Mouse (Mus musculus) embryonic fibroblast, embryonic 13.5 days (primary cell): ENCODE data around the gene Nes. TPM values are rescaled to one million over a fixed set of nuclear protein-coding genes. Genes with fewer than 3 reads are reported as not detected.
A peak's percentile ranks its signal among the peaks of the same experiment; 100 is the strongest.

ENCODE experiments used
- H3K27ac ChIP-seq: 2 replicates; pipeline ENCODE4 v1.5.1; 2012; ENCODE audit warnings: low read length, control low read depth, inconsistent platforms; ENCODE audit not compliant: insufficient read depth
- H3K4me1 ChIP-seq: 2 replicates; pipeline ENCODE4 v1.6.1; 2011; ENCODE audit warnings: low read length; ENCODE audit not compliant: control insufficient read depth, insufficient read depth
- H3K4me3 ChIP-seq: 2 replicates; pipeline ENCODE4 v1.5.1; 2011; ENCODE audit warnings: mild to moderate bottlenecking, control low read depth, low read length; ENCODE audit not compliant: insufficient read depth
- CTCF ChIP-seq: IDR thresholded peaks from 2 replicates; pipeline ENCODE4 v1.5.1; 2011; ENCODE audit warnings: mild to moderate bottlenecking, control low read depth, low read length, moderate library complexity, borderline replicate concordance; ENCODE audit not compliant: insufficient read depth
- POLR2A ChIP-seq: IDR thresholded peaks from 2 replicates; pipeline ENCODE4 v1.6.1; 2011; ENCODE audit warnings: low read depth, mild to moderate bottlenecking, control low read depth, low read length, moderate library complexity
- polyA plus RNA-seq: library from polyadenylated mRNA; stranded (reverse); fragments of >200 nt; gene quantifications from 2 replicates; pipeline ENCODE4 v1.2.4, GENCODE M21; 2011; ENCODE audit warnings: low read depth; ENCODE audit not compliant: missing spikeins, insufficient read length

Nes gene
- polyA plus RNA-seq, 1 experiment: 25.7 TPM

DNA sequence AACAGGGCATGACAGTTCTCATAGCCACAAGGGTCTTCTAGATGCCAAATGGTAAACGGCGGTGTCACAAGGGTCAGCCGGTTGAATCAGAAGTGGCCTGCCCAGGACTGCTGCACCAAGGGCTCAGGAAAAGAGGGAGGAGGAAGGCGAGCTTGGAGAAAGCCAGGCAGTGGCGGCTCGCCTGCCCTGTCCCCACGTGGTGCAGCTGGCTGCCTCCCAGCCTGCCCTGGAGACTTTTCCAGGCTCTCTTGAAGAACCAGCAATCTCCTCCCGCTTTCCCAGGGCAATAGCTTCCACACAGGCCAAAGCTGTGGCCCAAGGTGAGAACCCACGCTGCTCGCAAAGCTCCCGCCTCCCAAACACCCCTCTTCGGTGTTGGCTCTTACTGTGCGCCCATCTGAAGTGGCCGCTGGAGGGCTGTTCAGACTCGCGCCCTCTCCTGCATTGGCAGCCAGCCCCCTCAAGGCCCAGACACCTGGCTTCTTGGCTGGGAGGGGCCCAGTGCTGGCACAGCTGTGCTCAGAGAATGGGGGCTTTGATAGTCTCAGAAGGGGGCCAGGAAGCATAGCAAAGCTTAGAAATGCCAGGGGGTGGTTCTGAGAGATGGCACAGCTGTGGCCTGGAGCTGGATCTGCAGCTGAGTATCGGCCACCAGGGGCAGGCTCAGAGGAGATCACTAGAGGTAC, 31.6 kb downstream of the Nes start:
- Histone ChIP-seq H3K4me3 (no peak overlapping the region), H3K4me1 (no peaks in the 10 kb centered on the region), H3K27ac (no peak overlapping the region)
- TF ChIP-seq POLR2A (no peak), CTCF (no peak)

DNA sequence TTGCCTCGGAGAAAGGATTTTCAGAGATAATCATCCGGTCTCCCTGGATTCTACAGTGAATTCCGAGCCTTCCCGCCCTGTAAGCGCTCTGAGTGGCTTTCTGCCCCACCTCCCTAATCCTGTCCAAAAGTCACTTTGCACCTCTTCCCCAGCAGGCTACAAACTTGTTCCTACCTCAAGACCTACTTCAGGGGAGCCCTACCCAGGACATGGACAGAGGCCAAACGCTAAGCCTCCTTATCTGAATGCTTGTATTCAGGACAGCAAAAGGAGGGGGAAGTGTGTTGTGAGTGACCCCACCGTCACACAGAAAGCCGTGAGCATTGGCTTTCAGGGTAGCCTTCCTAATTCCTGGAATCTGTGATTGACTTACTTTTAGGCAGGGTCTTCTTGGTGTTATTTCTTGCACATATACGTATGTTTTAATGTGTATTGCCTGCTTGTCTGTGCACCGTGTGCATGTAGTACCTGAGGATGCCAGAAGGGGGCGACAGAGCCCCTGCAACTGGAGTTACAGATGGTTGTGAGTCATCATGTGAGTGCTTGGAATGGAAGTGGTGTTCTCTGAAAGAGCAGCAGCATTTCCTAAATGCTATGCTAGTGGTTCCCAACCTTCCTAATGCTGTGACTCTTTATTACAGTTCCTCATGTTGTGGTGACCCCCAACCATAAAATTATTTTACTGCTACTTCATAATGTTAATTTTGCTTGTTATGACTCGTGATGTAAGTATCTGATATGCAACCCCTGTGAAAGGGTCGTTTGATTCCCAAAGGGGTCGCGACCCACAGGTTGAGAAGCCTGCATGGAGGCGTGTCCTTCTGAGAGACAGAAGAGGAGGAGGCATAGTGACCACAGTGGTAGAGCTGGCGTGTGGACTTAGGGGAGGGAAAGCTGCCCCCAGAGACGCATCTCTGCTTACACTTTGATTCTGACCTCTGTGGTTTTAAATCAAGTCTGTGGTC, 35.2 kb downstream of the Nes start:
- no peak for TF ChIP-seq CTCF
- Histone ChIP-seq H3K4me3 (no peak overlapping the region), H3K4me1 (no peaks in the 10 kb centered on the region), H3K27ac (no peak overlapping the region)

DNA sequence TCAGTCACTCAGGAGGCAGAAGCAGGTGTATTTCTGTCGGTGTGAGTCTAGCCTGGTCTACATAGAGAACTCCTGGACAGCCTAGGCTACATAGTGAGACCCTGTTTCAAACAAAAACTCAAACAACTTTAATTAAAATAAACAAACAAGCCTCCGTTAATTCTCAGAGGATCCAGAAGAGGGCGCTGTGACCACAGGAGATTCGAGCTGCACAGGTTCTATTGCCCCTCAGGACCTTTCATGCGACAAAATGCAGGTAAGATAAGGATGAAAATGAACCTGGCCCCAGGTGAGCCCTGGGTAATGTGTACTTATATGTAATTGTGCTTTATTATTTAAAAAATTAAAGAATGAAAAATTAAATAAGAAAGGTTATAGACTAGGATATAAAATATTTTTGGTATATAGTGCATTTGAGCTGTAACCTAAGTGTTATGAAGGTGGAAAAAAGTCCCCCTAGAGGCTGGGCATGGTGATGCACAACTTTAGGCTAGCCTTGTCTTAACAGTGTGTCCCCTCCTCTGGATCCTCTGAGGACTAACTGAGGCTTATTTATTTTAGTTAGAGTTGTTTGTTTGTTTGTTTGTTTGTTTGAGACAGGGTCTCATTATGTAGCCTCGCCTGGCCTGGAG, 39.9 kb downstream of the Nes start:
- Histone ChIP-seq H3K4me1 (no peaks in the 10 kb centered on the region), H3K27ac (no peak overlapping the region), H3K4me3 (no peak overlapping the region)
- TF ChIP-seq POLR2A: no peak
- TF ChIP-seq CTCF: no peak

DNA sequence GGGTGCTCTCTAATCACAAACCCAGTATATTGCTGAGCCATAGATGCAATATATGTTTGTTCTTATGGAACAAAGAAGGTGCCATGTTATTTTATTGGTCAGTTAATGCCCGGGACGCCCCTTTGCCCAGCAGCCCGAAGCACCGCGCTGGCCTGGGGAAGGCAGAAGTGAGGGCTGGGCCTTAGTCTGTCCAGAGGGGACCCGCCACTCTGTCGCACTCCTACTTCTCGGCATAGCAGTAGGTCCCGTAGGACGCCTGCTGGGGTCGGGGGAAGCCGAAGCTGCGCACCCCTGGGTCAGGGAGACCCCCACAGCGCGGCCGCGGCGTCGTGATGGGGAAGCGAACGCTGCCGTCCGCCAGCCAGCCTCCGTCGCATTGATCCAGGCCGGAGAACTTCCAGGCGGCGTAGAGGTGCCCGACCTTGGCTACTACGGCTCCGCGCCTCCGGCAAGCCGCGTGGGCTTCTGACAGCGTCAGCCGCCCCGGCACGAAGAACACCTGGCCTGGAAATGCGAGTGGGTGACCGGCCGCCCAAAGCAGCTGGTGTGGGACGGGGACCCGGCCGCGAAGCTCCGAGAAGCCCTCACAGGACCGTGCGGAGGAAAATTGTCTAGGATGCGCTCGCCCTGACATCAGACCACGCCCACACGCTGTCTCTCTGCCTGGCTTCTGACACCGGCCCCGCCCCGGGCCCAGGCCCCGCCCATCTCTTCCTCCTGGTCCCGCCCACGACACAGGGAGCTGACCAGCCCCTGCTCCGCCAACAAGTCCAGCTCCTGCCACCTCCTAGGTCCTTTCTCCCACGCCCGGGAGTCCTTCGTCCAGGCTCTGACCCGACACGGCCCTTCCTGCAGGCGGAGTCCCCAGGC, 51.7 kb downstream of the Nes start:
- no peak for TF ChIP-seq CTCF
- no peak for TF ChIP-seq POLR2A
- Histone ChIP-seq H3K4me3 (peak overlapping the region; percentile 55), H3K27ac (no peak overlapping the region), H3K4me1 (no peaks in the 10 kb centered on the region)

DNA sequence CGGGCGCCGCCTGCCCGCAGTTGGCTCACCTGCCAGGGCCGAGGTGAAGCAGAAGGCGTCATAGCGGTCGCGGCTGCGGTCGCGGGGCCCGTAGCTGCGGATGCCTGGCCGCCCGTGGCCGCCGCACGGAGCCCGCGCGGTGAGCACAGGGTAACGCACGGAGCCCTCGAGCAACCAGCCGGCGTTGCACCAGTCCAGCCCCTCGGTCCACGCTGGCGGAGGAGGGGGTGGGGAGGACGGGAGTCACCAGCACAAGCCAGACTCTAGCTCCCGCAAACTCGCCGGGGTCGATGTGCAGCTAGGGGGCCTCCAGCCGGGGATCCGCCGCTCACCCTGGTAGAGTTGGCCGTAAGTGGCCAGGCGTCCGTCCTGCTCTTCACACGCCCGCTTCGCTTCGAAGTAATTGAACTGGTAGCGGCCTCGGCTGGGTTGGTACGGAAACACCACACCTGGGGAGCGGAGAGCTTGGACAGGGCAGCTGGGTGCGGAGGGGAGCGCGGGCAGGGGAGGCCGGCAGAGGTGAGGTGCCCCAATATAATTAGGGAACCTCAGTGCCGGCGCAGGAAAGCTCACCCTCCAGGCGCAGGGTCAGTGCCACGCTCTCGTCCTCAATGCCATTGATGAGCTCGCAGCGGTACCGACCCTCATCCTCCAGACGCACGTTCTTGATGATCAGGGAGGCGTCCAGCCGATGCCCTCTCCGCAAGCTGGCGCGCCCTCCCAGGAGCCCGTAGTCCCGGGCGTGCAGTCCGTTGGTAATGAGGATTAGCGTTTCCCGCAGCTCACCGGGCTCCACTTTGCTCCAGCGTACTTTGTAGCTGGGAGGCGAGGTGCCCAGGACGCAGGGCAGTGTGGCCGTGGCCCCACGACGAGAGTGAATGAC, 52.6 kb downstream of the Nes start:
- Histone ChIP-seq H3K4me3 (peak overlapping the region; percentile 55), H3K27ac (no peak overlapping the region), H3K4me1 (no peaks in the 10 kb centered on the region)
- TF ChIP-seq CTCF (no peak), POLR2A (no peak)

DNA sequence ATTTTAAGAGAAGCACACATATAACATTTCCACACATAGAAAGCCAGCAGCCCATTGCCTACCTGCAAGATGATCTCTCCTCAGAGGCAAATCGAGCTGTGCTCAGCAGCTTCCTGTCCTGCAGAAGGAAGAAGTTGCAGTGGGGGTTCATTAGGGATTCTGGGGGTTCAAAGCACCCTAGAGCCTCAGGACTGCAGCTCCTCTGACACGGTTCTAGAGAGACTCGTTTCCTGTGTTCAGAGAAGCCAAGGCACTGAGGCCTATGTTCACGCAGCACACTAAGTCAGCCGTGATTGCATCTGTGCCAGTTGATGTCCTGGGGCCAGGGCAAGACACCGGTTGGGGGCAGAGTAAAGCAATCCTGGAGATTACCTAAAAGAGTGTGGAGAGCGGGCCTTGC, 55.9 kb downstream of the Nes start:
- H3K4me1 ChIP-seq: no peaks in the 10 kb centered on the region
- H3K4me3 ChIP-seq: no peak overlapping the region
- TF ChIP-seq CTCF (no peak), POLR2A (no peak)
- H3K27ac ChIP-seq: no peak overlapping the region

DNA sequence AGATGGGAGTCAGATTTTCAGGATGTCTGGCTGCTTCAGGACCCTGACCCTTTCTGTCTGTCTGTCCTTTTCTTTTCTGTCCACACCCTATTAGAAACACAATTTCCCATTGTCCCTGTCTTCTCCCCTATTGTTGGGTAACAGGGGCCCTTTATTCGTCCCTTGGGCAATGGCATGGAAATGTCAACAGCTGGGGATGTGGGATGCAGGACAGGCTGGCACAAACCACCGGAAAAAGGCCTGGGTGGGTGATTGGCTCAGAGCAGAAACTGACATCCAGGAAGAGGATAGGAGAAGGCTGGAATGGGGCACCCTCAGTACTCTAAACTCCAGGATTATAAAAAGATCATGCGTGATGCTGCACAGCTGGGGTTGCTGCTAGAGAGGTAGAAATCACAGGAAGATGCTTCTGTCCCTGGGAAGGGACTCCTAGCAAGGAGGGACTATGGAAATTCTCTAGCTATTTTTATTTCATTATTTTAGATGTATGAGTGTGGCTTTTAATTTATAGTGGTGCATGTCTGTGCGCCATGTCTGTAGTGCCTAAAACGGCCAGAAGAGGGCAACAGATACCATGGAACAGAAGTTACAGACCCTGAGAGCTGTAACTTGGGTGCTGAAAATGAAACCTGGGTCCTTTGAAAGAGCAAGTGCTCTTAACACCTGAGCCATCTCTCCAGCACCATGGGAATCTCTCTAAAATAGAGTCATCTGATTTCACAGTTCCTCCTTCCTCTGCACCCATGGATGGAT, 56.7 kb downstream of the Nes start, which contains the start of gene Hapln2:
TSS of gene Hapln2 (minus strand) at position 150 of the 753 bp plus-strand sequence.
- TF ChIP-seq CTCF (peak; percentile 16; the same call in 1 of the 2 replicates), POLR2A (no peak)
- H3K4me1 ChIP-seq: no peaks in the 10 kb centered on the region
- no peak within 1 kb of the TSS for H3K4me3 ChIP-seq
- H3K27ac ChIP-seq: no peak within 1 kb of the TSS

Other genes starting within 250 kb of the Nes start
- gene Lrrc71, start 222.5 kb upstream of the Nes start, polyA plus RNA-seq: 1.1 and 1.2 TPM in 2 replicates
- gene Ntrk1, start 175.9 kb upstream of the Nes start, polyA plus RNA-seq: not detected in 2 replicates
- not detected in 2 replicates for gene Insrr, start 174.1 kb upstream of the Nes start, polyA plus RNA-seq
- 65.8 and 74.0 TPM in 2 replicates for gene Pear1, start 146.8 kb upstream of the Nes start, polyA plus RNA-seq
- gene Sh2d2a, start 124.3 kb upstream of the Nes start, polyA plus RNA-seq: not detected in 2 replicates
- gene Prcc, start 85.5 kb upstream of the Nes start, polyA plus RNA-seq: 27.5 and 34.2 TPM in 2 replicates
- 267 and 287 TPM in 2 replicates for gene Hdgf, start 64.8 kb upstream of the Nes start, polyA plus RNA-seq
- 130 and 167 TPM in 2 replicates for gene Mrpl24, start 51.6 kb upstream of the Nes start, polyA plus RNA-seq
- gene Isg20l2, start 40.8 kb upstream of the Nes start, polyA plus RNA-seq: 41.6 and 54.7 TPM in 2 replicates
- gene Rrnad1, start 40.4 kb upstream of the Nes start, polyA plus RNA-seq: 11.4 and 12.0 TPM in 2 replicates
- gene Crabp2, start 22.4 kb upstream of the Nes start, polyA plus RNA-seq: 80.0 and 99.8 TPM in 2 replicates
- 0.61 TPM in 1 of 2 replicates, not detected in the other for gene Bcan, start 29.2 kb downstream of the Nes start, polyA plus RNA-seq
- gene Hapln2, start 56.5 kb downstream of the Nes start, polyA plus RNA-seq: not detected in 2 replicates
- 20.1 and 23.3 TPM in 2 replicates for gene Gpatch4, start 72.0 kb downstream of the Nes start, polyA plus RNA-seq
- 90.8 and 97.3 TPM in 2 replicates for gene Naxe, start 87.4 kb downstream of the Nes start, polyA plus RNA-seq
- gene Ttc24, start 107.2 kb downstream of the Nes start, polyA plus RNA-seq: not detected in 2 replicates
- gene Iqgap3, start 110.9 kb downstream of the Nes start, polyA plus RNA-seq: 14.8 and 20.1 TPM in 2 replicates
- gene Mef2d, start 171.3 kb downstream of the Nes start, polyA plus RNA-seq: 49.1 and 57.0 TPM in 2 replicates